Mouse (Mus musculus) G1E (cell line): ENCODE results near the gene Zbtb25.

Source experiments
- CTCF ChIP-seq: IDR thresholded peaks from 2 replicates; pipeline ENCODE4 v1.5.1; 2012; ENCODE audit warnings: low read depth, low read length, inconsistent platforms, mixed read lengths
- GATA2 ChIP-seq: IDR thresholded peaks from 2 replicates; pipeline ENCODE4 v1.6.1; 2012; ENCODE audit warnings: low read depth, low read length, inconsistent platforms, borderline replicate concordance
- TAL1 ChIP-seq: conservative IDR thresholded peaks from 2 replicates; pipeline ENCODE4 v1.6.1; 2012; ENCODE audit warnings: low read depth, low read length, inconsistent platforms, mixed read lengths

DNA sequence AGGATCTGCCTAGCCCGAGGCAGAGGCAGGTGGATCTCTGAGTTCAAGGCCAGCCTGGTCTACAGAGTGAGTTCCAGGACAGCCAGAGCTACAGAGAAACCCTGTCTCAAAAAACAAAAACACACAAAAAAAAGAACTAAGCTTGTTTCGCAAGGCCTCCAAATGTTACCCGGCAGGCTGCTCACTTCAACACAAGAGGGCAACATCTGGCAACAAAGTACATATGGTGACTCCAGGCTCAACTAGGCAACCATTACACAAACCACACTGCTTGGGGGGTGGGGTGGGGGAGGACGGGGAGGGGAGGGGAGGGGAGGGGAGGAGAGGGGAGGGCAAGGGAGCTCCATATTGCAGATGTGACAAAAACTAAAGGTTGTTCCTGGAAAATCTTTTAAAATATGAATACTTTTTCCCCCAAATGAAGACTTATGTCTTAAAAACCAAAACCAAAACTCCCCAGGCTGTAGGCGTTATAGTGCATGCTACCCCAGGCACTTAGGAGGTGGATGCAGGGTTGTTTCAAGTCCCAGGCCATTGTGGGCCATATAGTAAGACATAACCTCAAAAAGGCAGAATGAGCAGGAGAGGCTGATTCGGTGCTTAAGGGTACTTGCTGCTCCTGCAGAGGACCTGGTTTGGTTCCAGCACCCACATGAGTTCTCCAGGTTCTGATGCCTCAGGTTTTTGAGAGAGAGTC is 23.5 kb downstream of the Zbtb25 start:
- TF ChIP-seq TAL1, result no peak
- no peak for TF ChIP-seq CTCF
- TF ChIP-seq GATA2, result no peak
